Mouse (Mus musculus) lung, embryonic 15.5 days (tissue): ENCODE results near the gene S100a8. TPM values are rescaled to one million over a fixed set of nuclear protein-coding genes. Genes with fewer than 3 reads are reported as not detected.

ENCODE experiments used
- ATAC-seq: fragments of 200-750 bp; cut with Nextera tagmentation; 2 replicates; pipeline ENCODE4 v1.8.0; 2017; ENCODE audit warnings: moderate number of reproducible peaks, borderline replicate concordance; ENCODE audit not compliant: low FRiP score, low TSS enrichment; ENCODE audit errors: extremely low read depth
- H3K27ac ChIP-seq: fragments of 300-500 bp; sonication (generic); 2 replicates; pipeline ENCODE4 v1.5.1; 2015; ENCODE audit warnings: moderate library complexity, mild to moderate bottlenecking, inconsistent platforms
- H3K27me3 ChIP-seq: fragments of 300-500 bp; sonication (generic); 2 replicates; pipeline ENCODE4 v1.6.1; 2015; ENCODE audit warnings: inconsistent platforms
- H3K36me3 ChIP-seq: fragments of 300-500 bp; sonication (generic); 2 replicates; pipeline ENCODE4 v1.6.1; 2015; ENCODE audit warnings: inconsistent platforms
- H3K4me1 ChIP-seq: fragments of 300-500 bp; sonication (generic); 2 replicates; pipeline ENCODE4 v1.6.1; 2015; ENCODE audit warnings: inconsistent platforms
- H3K4me2 ChIP-seq: fragments of 300-500 bp; sonication (generic); 2 replicates; pipeline ENCODE4 v1.6.1; 2015; ENCODE audit warnings: inconsistent platforms, mild to moderate bottlenecking, moderate library complexity
- H3K4me3 ChIP-seq: fragments of 300-500 bp; sonication (generic); 2 replicates; pipeline ENCODE4 v1.5.1; 2015; ENCODE audit warnings: mild to moderate bottlenecking, inconsistent platforms
- H3K9ac ChIP-seq: fragments of 300-500 bp; sonication (generic); 2 replicates; pipeline ENCODE4 v1.6.1; 2015; ENCODE audit warnings: inconsistent platforms
- H3K9me3 ChIP-seq: fragments of 300-500 bp; sonication (generic); 2 replicates; pipeline ENCODE4 v1.6.1; 2016; ENCODE audit warnings: inconsistent platforms
- WGBS: fragments of 180-500 bp; shearing (Covaris S2); methylation state at CpG from one replicate; pipeline ENCODE4 v1.1.7; 2015; 5-methylcytosine and 5-hydroxymethylcytosine counted together
- polyA plus RNA-seq: library from polyadenylated mRNA; unstranded; fragments of >200 nt; fragmentation: Nextera tagmentation; extraction: Ambion mirVana; gene quantifications from 2 replicates; pipeline ENCODE4 v1.2.1, GENCODE M21; 2015

Gene S100a8
- polyA plus RNA-seq, 1 experiment from 2014 or later = 20.9 TPM

- no peaks in the 10 kb centered on the region for H3K4me1 ChIP-seq
- H3K27ac ChIP-seq = no peak overlapping the region
- WGBS = 63% methylated on average over 2 of the region's 2 CpGs
- H3K27me3 ChIP-seq = no peaks in the 10 kb centered on the region
- no peak overlapping the region for H3K4me2 ChIP-seq
- H3K9me3 ChIP-seq = no peaks in the 10 kb centered on the region
- ATAC-seq = no peak
- H3K36me3 ChIP-seq = no peaks in the 10 kb centered on the region
- H3K4me3 ChIP-seq = no peak overlapping the region
- H3K9ac ChIP-seq = no peak overlapping the region
Observed at GRCm38 (mm10) chr3:90686835-90687234, 18.1 kb downstream of the S100a8 start.

- WGBS = 76% methylated on average over 2 of the region's 2 CpGs
- Histone ChIP-seq H3K27me3 (no peaks in the 10 kb centered on the region), H3K27ac (no peak overlapping the region), H3K4me2 (no peak overlapping the region), H3K9ac (no peak overlapping the region), H3K4me1 (no peaks in the 10 kb centered on the region), H3K4me3 (no peak overlapping the region), H3K36me3 (no peaks in the 10 kb centered on the region), H3K9me3 (no peaks in the 10 kb centered on the region)
- no peak for ATAC-seq
Observed at GRCm38 (mm10) chr3:90693496-90693895, 24.7 kb downstream of the S100a8 start.

GRCm38 (mm10) chr3:90695613-90696012 is 26.8 kb downstream of the S100a8 start, which contains the start of gene S100a9:
S100a9 (minus strand) TSS chr3:90695721.
- Histone ChIP-seq H3K27ac (no peak within 1 kb of the TSS), H3K4me3 (no peak within 1 kb of the TSS), H3K27me3 (no peaks in the 10 kb centered on the region), H3K4me1 (no peaks in the 10 kb centered on the region), H3K4me2 (no peak within 1 kb of the TSS), H3K36me3 (no peaks in the 10 kb centered on the region), H3K9me3 (no peaks in the 10 kb centered on the region), H3K9ac (no peak within 1 kb of the TSS)
- no peak for ATAC-seq
- 58% methylated on average over 3 of the region's 3 CpGs for WGBS

GRCm38 (mm10) chr3:90702244-90702643 is 33.5 kb downstream of the S100a8 start:
- Histone ChIP-seq H3K27ac (no peak overlapping the region), H3K4me1 (no peaks in the 10 kb centered on the region), H3K4me2 (no peak overlapping the region), H3K36me3 (no peaks in the 10 kb centered on the region), H3K9ac (no peak overlapping the region), H3K9me3 (no peaks in the 10 kb centered on the region), H3K4me3 (no peak overlapping the region), H3K27me3 (no peaks in the 10 kb centered on the region)
- WGBS = 86% methylated on average over 2 of the region's 2 CpGs
- no peak for ATAC-seq

- no peak overlapping the region for H3K9ac ChIP-seq
- H3K27me3 ChIP-seq = no peaks in the 10 kb centered on the region
- H3K4me2 ChIP-seq = no peak overlapping the region
- H3K36me3 ChIP-seq = no peaks in the 10 kb centered on the region
- H3K9me3 ChIP-seq = no peaks in the 10 kb centered on the region
- WGBS = 22% methylated on average over 4 of the region's 4 CpGs
- H3K27ac ChIP-seq = no peak overlapping the region
- no peak for ATAC-seq
- H3K4me1 ChIP-seq = no peaks in the 10 kb centered on the region
- H3K4me3 ChIP-seq = no peak overlapping the region
Observed at GRCm38 (mm10) chr3:90708523-90709202, 39.9 kb downstream of the S100a8 start.

- ATAC-seq = peak; percentile 64; the same call in 1 of the 2 replicates
- H3K36me3 ChIP-seq = no peaks in the 10 kb centered on the region
- 43% methylated on average over 12 of the region's 12 CpGs for WGBS
Observed at GRCm38 (mm10) chr3:90709591-90710460, 41.0 kb downstream of the S100a8 start.

More at GRCm38 (mm10) chr3:90709591-90710460, 41.0 kb downstream of the S100a8 start:
- no peak overlapping the region for H3K4me2 ChIP-seq
- H3K9me3 ChIP-seq = no peaks in the 10 kb centered on the region
- H3K27ac ChIP-seq = no peak overlapping the region
- H3K4me1 ChIP-seq = no peaks in the 10 kb centered on the region
- H3K9ac ChIP-seq = no peak overlapping the region
- H3K4me3 ChIP-seq = no peak overlapping the region
- H3K27me3 ChIP-seq = no peaks in the 10 kb centered on the region

Other genes with a start within 250 kb of the S100a8 start
- 30.8 and 33.3 TPM in 2 replicates for gene Ints3, start 235.4 kb upstream of the S100a8 start, polyA plus RNA-seq
- gene Npr1, start 203.1 kb upstream of the S100a8 start, polyA plus RNA-seq = 17.3 and 21.0 TPM in 2 replicates
- 208 and 219 TPM in 2 replicates for gene Ilf2, start 192.9 kb upstream of the S100a8 start, polyA plus RNA-seq
- 77.3 and 85.6 TPM in 2 replicates for gene Snapin, start 177.9 kb upstream of the S100a8 start, polyA plus RNA-seq
- gene Chtop, start 159.5 kb upstream of the S100a8 start, polyA plus RNA-seq = 154 TPM in 2 replicates
- gene S100a1, start 154.6 kb upstream of the S100a8 start, polyA plus RNA-seq = 42.8 and 45.3 TPM in 2 replicates
- 43.9 and 44.6 TPM in 2 replicates for gene S100a13, start 154.5 kb upstream of the S100a8 start, polyA plus RNA-seq
- gene S100a14, start 142.1 kb upstream of the S100a8 start, polyA plus RNA-seq = 7.9 and 12.6 TPM in 2 replicates
- 217 and 233 TPM in 2 replicates for gene S100a16, start 131.7 kb upstream of the S100a8 start, polyA plus RNA-seq
- gene S100a3, start 108.4 kb upstream of the S100a8 start, polyA plus RNA-seq = 0.20 and 0.65 TPM in 2 replicates
- not detected in 2 replicates for gene S100a2, start 78.7 kb upstream of the S100a8 start, polyA plus RNA-seq
- not detected in 2 replicates for gene Gm42674, start 67.1 kb upstream of the S100a8 start, polyA plus RNA-seq
- 6.0 and 8.9 TPM in 2 replicates for gene S100a4, start 65.2 kb upstream of the S100a8 start, polyA plus RNA-seq
- gene S100a5, start 60.5 kb upstream of the S100a8 start, polyA plus RNA-seq = not detected in 2 replicates
- gene S100a6, start 56.1 kb upstream of the S100a8 start, polyA plus RNA-seq = 148 and 158 TPM in 2 replicates
- 0.11 and 0.16 TPM in 2 replicates for gene S100a7a, start 15.0 kb upstream of the S100a8 start, polyA plus RNA-seq
- 10.8 and 13.2 TPM in 2 replicates for gene S100a9, start 26.7 kb downstream of the S100a8 start, polyA plus RNA-seq
- gene Pglyrp4, start 57.9 kb downstream of the S100a8 start, polyA plus RNA-seq = not detected in 2 replicates
- not detected in 2 replicates for gene Gm5849, start 108.9 kb downstream of the S100a8 start, polyA plus RNA-seq